Comparison of ENCODE assay signal across 20 mouse cellular contexts in genomic region chr4:96789905-96790304, GRCm38 (mm10). TPM values are rescaled to one million over a fixed set of nuclear protein-coding genes. Genes with fewer than 3 reads are reported as not detected.
A peak's percentile ranks its signal among the peaks of the same experiment; 100 is the strongest.
DNase-seq lines count a peak whose midpoint lies in the region; ATAC-seq lines count a peak whose summit lies in the region.
"Had no signal": no experiment of that assay in that cellular context is flagged by ENCODE, and none has a peak within 500 bp of the region (broad histone marks: within the 10 kb centered on the region; RNA-seq: fewer than 3 reads in every experiment).

No protein-coding gene starts in this region.

- DNase-seq in frontal cortex, adult 2 months (ENCODE audit: extremely low spot score in 1 of 2, low spot score in 1 of 2) = no peak
- DNase-seq in Muller cell, postnatal 12 days (ENCODE audit: inconsistent ontology term) = peak; percentile 67
- DNase-seq in forelimb bud, embryonic 11.5 days (ENCODE audit: low read depth, low spot score) = peak; percentile 16
- no peak for DNase-seq in spleen, adult 12 weeks (ENCODE audit: low spot score)
- DNase-seq in lung, postnatal 25 days (ENCODE audit: low spot score) = no peak
- no peak for DNase-seq in cerebellum, adult 9-11 months
- DNase-seq: adrenal gland, adult 8-10 months; adrenal gland, postnatal 36 days; cerebellum, adult 11-12 months; cerebellum, adult 9-10 months; cerebellum, postnatal 36 days; gastrocnemius, adult 2 months; gastrocnemius, postnatal 25 days; heart, postnatal 36 days had no signal

- ATAC-seq in frontal cortex, adult (ENCODE audit: low TSS enrichment) = peak; percentile 87
- ATAC-seq: forebrain, embryonic 15.5 days had no signal

RNA-seq across cellular contexts. Expression of gene Gm12695, which starts 4.9 kb away (rescaled TPM):
- not detected in 2 replicates for polyA plus RNA-seq in frontal cortex, adult 2 months (2012; rRNA removed)
- polyA plus RNA-seq: erythroblast, embryonic 14.5 days; forebrain, embryonic 11.5 days; forebrain, embryonic 15.5 days; heart, embryonic 12.5 days; hindbrain, embryonic 15.5 days had no signal

Comparison
In these comparisons a context has a peak if more than half of its experiments do, and no peak if none do; other contexts are left out.
1. DNase-seq: peak in Muller cell, postnatal 12 days (single experiment) and forelimb bud, embryonic 11.5 days (single experiment); none in frontal cortex, adult 2 months (0 of 2), spleen, adult 12 weeks (single experiment), lung, postnatal 25 days (single experiment) and cerebellum, adult 9-11 months (single experiment).